Mouse (Mus musculus): ENCODE results near the gene Radil. TPM values are rescaled to one million over a fixed set of nuclear protein-coding genes. Genes with fewer than 3 reads are reported as not detected.
A peak's percentile ranks its signal among the peaks of the same experiment; 100 is the strongest.

Radil gene
- polyA plus RNA-seq, 1 experiment from 2014 or later, result 2.0 TPM

DNA sequence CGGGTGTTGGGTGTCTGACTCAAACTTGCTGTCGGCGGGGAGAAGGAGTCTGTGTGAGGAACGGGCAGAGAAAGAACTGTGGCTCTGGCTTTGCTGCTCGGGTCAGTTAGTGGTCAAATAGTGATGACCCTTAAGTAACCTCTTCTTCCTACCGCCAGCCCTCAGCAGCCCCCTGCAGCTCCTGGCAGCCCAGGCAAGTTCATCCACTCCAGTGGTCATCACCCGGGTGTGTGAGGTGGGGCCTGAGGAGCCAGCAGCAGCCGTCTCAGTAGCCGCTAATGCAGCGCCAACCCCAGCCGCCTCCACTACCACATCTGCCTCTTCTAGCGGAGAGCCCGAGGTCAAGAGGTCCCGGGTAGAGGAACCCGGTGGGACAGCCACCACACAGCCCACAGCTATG is 94.6 kb downstream of the Radil start:
- Histone ChIP-seq H3K4me2 (no peak overlapping the region), H3K9me3 (no peaks in the 10 kb centered on the region), H3K27me3 (replicated peaks) (no peaks in the 10 kb centered on the region), H3K9ac (no peak overlapping the region), H3K4me1 (peaks cover 3% of the 10 kb centered on the region; the same call in 1 of the 2 replicates), H3K4me3 (replicated peaks) (no peak overlapping the region), H3K36me3 (peaks cover 35% of the 10 kb centered on the region), H3K27ac (no peak overlapping the region)
- WGBS, result 62% methylated on average over 15 of the region's 15 CpGs
- no peak for ATAC-seq (ENCODE audit: insufficient read depth, low FRiP score, low read depth)

DNA sequence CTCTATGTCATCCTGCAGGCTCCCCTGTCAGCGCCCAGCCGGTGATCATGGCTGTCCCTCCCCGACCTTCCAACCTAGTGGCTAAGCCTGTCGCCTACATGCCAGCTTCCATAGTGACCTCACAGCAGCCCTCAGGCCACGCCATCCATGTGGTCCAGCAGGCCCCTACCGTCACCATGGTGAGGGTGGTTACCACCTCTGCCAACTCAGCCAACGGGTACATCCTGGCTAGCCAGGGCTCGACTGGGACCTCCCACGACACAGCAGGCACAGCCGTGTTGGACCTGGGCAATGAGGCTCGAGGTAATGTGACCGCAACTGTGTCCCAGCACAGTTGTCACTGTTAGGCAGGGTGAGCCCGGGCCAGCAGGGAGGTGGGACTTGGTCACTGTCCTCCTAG is 97.2 kb downstream of the Radil start:
- 0 out of 2 replicates have a peak, but pooled peaks cover 3% of the 10 kb centered on the region for H3K4me1 ChIP-seq
- no peak overlapping the region for H3K4me3 ChIP-seq (replicated peaks)
- no peaks in the 10 kb centered on the region for H3K27me3 ChIP-seq (replicated peaks)
- H3K9ac ChIP-seq, result no peak overlapping the region
- ATAC-seq (ENCODE audit: insufficient read depth, low FRiP score, low read depth), result no peak
- WGBS, result 94% methylated on average over 13 of the region's 13 CpGs
- no peak overlapping the region for H3K4me2 ChIP-seq
- H3K27ac ChIP-seq, result no peak overlapping the region
- no peaks in the 10 kb centered on the region for H3K9me3 ChIP-seq
- peaks cover 46% of the 10 kb centered on the region for H3K36me3 ChIP-seq

DNA sequence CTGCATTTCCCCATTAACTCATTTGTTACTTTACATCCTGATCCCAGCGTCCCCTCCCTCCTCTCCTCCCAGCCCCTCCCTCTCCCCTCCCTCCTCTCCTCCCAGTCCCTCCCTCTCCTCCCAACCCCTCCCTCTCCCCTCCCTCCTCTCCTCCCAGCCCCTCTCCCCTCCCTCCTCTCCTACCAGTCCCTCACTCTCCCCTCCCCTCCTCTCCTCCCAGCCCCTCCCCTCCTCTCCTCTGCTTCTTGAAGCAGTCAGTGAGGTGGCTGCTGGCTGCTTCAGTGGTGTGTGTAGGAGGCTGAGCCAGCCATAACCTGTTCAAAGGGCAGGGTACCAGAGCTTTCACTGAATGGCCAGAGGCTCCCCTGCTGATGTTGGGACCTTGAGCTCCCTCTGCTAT is 99.1 kb downstream of the Radil start:
- no peaks in the 10 kb centered on the region for H3K9me3 ChIP-seq
- H3K27ac ChIP-seq, result no peak overlapping the region
- no peak overlapping the region for H3K9ac ChIP-seq
- no peak overlapping the region for H3K4me2 ChIP-seq
- H3K4me1 ChIP-seq, result peaks cover 7% of the 10 kb centered on the region
- no peak overlapping the region for H3K4me3 ChIP-seq (replicated peaks)
- 50% methylated on average over 1 of the region's 1 CpGs for WGBS
- no peak for ATAC-seq (ENCODE audit: insufficient read depth, low FRiP score, low read depth)
- H3K36me3 ChIP-seq, result peaks cover 38% of the 10 kb centered on the region
- no peaks in the 10 kb centered on the region for H3K27me3 ChIP-seq (replicated peaks)

DNA sequence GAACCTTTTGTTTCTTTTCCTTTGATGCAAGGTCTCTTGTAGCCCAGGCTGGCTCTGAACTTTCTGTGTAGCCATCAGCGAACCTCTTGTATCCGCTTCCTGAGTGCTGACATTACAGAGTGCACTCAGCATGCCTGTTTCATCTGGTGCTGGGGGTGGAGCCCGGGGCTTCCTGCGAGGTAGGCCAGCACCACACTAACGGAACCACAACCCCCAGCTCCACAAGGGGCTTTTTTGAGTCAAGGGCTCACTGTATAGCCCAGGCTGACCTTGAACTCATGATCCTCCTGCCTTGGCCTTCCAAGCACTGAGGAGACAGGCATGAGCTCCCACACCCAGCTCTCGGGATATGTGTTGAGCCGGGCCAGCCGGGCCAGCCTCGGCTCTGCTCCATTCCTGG is 100.1 kb downstream of the Radil start:
- H3K4me1 ChIP-seq, result peaks cover 7% of the 10 kb centered on the region
- H3K9ac ChIP-seq, result no peak overlapping the region
- no peak overlapping the region for H3K4me2 ChIP-seq
- H3K36me3 ChIP-seq, result peaks cover 33% of the 10 kb centered on the region
- no peaks in the 10 kb centered on the region for H3K27me3 ChIP-seq (replicated peaks)
- H3K9me3 ChIP-seq, result no peaks in the 10 kb centered on the region
- no peak overlapping the region for H3K4me3 ChIP-seq (replicated peaks)
- H3K27ac ChIP-seq, result no peak overlapping the region
- no peak for ATAC-seq (ENCODE audit: insufficient read depth, low FRiP score, low read depth)
- WGBS, result 90% methylated on average over 9 of the region's 9 CpGs

DNA sequence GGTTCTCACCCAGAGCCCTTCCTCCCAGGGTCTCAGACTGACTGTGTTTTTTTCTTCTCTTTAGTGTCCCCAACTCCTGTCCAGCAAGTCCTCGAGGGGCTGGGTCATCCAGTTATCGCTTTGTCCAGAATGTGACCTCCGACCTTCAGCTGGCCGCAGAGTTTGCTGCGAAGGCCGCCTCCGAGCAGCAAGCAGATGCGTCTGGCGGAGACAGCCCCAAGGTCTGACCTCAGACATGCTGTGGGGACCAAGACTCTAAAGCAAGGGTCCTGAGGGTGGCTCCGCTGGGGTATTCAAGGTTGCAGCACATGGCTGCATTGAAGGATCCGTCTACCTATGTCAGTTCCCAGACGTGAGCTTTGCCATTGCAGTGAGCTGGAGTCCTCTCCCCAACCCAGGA is 102.3 kb downstream of the Radil start:
- H3K9me3 ChIP-seq, result no peaks in the 10 kb centered on the region
- no peak for ATAC-seq (ENCODE audit: insufficient read depth, low FRiP score, low read depth)
- no peak overlapping the region for H3K4me2 ChIP-seq
- no peak overlapping the region for H3K27ac ChIP-seq
- H3K4me1 ChIP-seq, result peaks cover 23% of the 10 kb centered on the region
- H3K36me3 ChIP-seq, result peaks cover 24% of the 10 kb centered on the region
- no peak overlapping the region for H3K9ac ChIP-seq
- H3K4me3 ChIP-seq (replicated peaks), result no peak overlapping the region
- no peaks in the 10 kb centered on the region for H3K27me3 ChIP-seq (replicated peaks)
- WGBS, result 61% methylated on average over 12 of the region's 12 CpGs

DNA sequence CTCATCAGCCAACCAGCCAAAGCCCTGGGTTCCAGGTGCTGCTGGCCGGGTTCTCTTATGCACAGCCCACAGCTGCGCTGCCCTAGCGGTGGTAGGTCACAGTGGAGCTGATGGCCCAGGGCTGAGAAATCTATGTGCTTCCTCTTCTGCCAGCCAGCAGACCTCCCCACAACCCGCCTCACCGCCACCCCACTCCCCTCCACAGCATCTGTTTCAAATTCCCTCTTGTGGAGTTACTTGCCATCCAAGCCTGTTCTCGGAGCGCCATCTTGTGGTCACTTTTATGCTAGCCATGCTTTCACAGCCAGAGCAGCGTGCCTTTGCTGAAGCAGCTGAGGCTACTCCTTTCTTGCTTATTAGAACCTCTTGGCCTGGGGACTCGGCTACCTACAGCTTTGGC is 102.8 kb downstream of the Radil start:
- Histone ChIP-seq H3K4me2 (peak overlapping the region; percentile 28; the same call in 1 of the 2 replicates), H3K36me3 (peaks cover 20% of the 10 kb centered on the region), H3K9ac (no peak overlapping the region), H3K27me3 (replicated peaks) (no peaks in the 10 kb centered on the region), H3K4me3 (replicated peaks) (no peak overlapping the region), H3K27ac (no peak overlapping the region), H3K4me1 (peaks cover 28% of the 10 kb centered on the region), H3K9me3 (no peaks in the 10 kb centered on the region)
- ATAC-seq (ENCODE audit: insufficient read depth, low FRiP score, low read depth), result peak; percentile 29; the same call in 1 of the 2 replicates
- 9% methylated on average over 9 of the region's 9 CpGs for WGBS

DNA sequence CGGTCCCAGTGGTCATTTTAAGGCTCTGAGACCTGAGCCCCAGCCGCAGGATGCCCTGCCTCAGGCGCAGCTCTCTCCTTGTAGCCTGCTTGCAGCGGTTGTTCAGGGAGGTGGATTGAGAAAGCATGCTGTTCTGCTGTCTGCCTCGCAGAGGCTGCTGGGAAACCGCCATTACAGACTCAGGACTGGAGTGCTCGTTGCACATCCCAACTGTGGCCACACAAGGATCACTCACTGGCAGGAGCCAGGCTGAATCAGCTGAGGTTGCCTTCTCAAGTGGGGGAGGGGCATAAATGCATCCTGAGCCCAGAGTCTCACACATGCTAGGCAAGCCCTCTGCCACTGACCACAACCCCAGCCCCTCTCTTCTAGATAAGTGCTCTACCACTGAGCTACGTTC is 105.2 kb downstream of the Radil start:
- H3K4me1 ChIP-seq, result peaks cover 45% of the 10 kb centered on the region
- no peak overlapping the region for H3K9ac ChIP-seq
- no peak overlapping the region for H3K4me2 ChIP-seq
- no peak overlapping the region for H3K4me3 ChIP-seq (replicated peaks)
- no peak for ATAC-seq (ENCODE audit: insufficient read depth, low FRiP score, low read depth)
- no peaks in the 10 kb centered on the region for H3K27me3 ChIP-seq (replicated peaks)
- H3K36me3 ChIP-seq, result peaks cover 8% of the 10 kb centered on the region
- H3K27ac ChIP-seq, result peak overlapping the region; percentile 48; the same call in 1 of the 2 replicates
- H3K9me3 ChIP-seq, result no peaks in the 10 kb centered on the region
- WGBS, result 58% methylated on average over 8 of the region's 8 CpGs

DNA sequence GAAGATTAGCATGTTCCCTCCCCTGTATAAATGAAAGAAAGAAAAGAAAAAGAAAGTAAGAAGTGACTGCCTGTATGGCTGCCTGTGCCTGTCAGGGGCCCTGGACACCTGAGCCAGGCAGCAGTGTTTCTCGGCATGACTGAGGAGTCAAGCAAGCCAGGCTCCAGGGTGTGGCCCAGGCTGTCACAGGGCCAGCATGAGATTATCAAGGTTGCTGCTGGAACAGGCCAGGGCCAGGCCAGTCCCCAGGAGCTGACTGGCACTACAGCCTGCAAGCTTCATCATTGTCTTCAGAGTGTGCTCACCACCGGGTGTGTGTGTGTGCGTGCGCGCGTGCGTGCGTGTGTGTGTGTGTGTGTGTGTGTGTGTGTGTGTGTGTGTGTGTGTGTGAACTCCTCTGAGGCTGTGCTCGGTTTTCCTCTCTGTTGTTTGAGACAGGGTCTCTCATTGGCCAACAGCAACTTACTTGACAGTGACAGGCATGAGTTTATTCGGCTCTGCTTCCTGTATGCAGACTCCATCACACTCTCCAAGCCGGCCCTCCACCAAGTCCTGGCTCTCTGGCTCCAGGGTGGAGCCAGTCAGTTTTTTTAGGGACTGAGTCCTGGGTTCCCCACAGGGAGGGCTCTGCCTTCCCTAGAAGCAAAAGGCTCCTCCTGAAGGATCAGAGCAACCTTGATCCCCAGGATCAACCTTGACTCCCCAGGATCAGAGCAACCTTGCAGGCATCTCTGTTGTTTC is 105.9 kb downstream of the Radil start:
- ATAC-seq (ENCODE audit: insufficient read depth, low FRiP score, low read depth), result peak; percentile 32; the same call in 1 of the 2 replicates
- no peaks in the 10 kb centered on the region for H3K27me3 ChIP-seq (replicated peaks)
- peaks cover 5% of the 10 kb centered on the region; the same call in 1 of the 2 replicates for H3K36me3 ChIP-seq
- no peak overlapping the region for H3K4me2 ChIP-seq
- 55% methylated on average over 11 of the region's 11 CpGs for WGBS
- H3K27ac ChIP-seq, result peak overlapping the region; percentile 48
- no peak overlapping the region for H3K4me3 ChIP-seq (replicated peaks)
- no peak overlapping the region for H3K9ac ChIP-seq
- H3K4me1 ChIP-seq, result peaks cover 47% of the 10 kb centered on the region
- H3K9me3 ChIP-seq, result no peaks in the 10 kb centered on the region

DNA sequence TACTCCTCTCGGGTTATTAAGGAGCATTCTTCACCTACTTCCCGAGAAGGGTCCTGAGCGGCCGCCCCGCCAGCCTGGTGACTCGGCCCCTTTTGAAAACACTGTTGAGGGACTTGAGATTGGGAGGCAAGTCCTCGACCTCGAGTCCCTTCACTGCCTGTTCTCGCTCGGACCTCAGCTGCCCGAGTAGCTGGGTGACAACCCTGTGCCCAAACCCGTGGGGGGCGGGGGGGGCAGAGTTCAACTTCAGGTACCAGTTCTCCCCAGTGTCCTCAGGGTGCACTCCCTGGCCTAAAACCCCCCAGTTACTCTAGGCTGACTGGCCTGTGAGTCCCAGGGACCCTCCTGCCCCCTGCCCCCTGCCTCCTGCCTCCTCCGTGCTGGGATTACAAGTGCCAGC is 106.9 kb downstream of the Radil start:
- peak overlapping the region; percentile 48; the same call in 1 of the 2 replicates for H3K27ac ChIP-seq
- H3K9ac ChIP-seq, result no peak overlapping the region
- no peak for ATAC-seq (ENCODE audit: insufficient read depth, low FRiP score, low read depth)
- H3K4me2 ChIP-seq, result no peak overlapping the region
- peaks cover 55% of the 10 kb centered on the region for H3K4me1 ChIP-seq
- WGBS, result 76% methylated on average over 14 of the region's 14 CpGs
- H3K36me3 ChIP-seq, result peaks cover 4% of the 10 kb centered on the region; the same call in 1 of the 2 replicates
- no peaks in the 10 kb centered on the region for H3K27me3 ChIP-seq (replicated peaks)
- no peak overlapping the region for H3K4me3 ChIP-seq (replicated peaks)
- no peaks in the 10 kb centered on the region for H3K9me3 ChIP-seq

DNA sequence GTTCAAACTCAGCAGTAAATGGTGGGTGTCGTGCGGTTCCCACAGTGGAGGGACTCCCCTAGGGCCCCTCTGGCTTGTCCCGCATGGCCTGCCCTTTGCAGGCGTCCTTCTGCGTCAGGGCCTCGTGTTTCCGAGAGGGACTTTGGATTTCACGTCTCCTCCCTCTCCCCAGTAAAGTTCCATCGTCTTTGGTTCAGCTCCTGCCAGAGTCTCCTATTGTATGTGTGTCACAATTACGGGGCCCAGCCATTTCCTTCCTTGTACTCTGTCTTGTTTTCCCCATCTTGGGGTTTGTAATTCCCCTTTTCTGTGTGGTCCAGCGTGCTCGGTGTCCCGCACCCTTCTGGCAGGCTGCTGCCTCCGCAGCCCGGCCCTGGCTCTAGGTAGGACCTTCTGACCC is 107.4 kb downstream of the Radil start:
- Histone ChIP-seq H3K36me3 (0 out of 2 replicates have a peak, but pooled peaks cover 2% of the 10 kb centered on the region), H3K4me2 (no peak overlapping the region), H3K4me1 (peaks cover 59% of the 10 kb centered on the region), H3K9ac (no peak overlapping the region), H3K9me3 (no peaks in the 10 kb centered on the region), H3K4me3 (replicated peaks) (no peak overlapping the region), H3K27me3 (replicated peaks) (no peaks in the 10 kb centered on the region), H3K27ac (peak overlapping the region; percentile 37; the same call in 1 of the 2 replicates)
- WGBS, result 66% methylated on average over 15 of the region's 15 CpGs
- ATAC-seq (ENCODE audit: insufficient read depth, low FRiP score, low read depth), result no peak

DNA sequence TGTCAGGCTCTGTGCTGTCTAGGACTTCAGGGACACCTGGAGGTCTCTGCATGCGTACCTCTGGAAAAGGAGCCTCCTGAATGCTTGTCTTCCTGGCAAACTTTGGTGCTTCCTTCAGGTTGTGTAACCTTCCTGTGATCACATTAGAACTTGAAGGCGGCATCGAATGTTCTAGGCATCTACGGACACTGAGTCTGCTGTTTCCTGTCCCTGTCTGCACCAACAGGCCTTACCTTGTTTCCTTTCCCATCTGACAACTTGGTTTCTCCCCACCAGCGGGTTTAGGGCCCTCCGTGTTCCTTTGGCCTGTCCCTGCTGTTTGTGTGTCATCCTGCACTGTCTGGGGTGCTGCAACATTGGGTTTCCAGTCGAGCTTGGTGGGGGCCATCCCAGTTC is 108.9 kb downstream of the Radil start:
- H3K4me3 ChIP-seq (replicated peaks), result no peak overlapping the region
- WGBS, result 73% methylated on average over 7 of the region's 7 CpGs
- no peak overlapping the region for H3K9ac ChIP-seq
- peak overlapping the region; percentile 96 for H3K27ac ChIP-seq
- H3K36me3 ChIP-seq, result 0 out of 2 replicates have a peak, but pooled peaks cover 2% of the 10 kb centered on the region
- H3K4me1 ChIP-seq, result peaks cover 56% of the 10 kb centered on the region
- H3K9me3 ChIP-seq, result no peaks in the 10 kb centered on the region
- no peaks in the 10 kb centered on the region for H3K27me3 ChIP-seq (replicated peaks)
- 0 out of 2 replicates have a peak overlapping the region, but pooled peaks have one; percentile 63 for H3K4me2 ChIP-seq
- ATAC-seq (ENCODE audit: insufficient read depth, low FRiP score, low read depth), result no peak

DNA sequence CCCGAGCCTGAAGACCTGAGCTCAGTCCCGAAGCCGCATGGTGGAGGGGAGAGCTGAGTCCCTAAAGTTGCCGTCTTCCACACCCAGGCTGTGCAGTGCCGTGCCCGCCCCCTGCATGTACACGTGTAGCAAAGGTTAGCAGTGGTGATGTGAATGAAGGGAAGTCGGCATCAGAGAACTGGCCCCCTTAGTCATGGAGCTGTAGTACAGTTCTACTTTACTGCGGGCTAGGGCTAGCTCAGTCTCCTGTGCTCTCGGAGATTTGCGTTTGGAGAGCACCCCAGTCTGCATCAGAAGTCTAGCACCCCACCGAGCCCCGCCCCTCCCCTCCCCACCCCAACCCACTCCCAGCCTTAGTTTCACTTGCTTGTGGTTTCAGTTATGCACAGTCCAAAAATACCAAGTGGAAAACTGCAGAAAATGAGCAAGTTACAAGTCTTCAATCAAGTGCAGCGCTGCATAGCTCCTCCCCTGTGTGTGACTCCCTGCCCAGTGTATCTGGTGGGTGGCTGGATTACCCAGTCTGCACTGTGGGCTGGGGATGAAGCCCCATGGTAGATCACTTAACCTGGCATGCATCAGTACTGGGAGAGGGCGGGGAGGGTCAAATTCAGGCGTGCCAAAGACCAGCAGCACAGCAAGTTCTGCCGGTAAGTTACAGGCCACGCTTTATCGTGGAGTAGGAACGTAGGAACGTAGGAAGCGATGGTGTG is 109.4 kb downstream of the Radil start:
- peak overlapping the region; percentile 96 for H3K27ac ChIP-seq
- H3K4me2 ChIP-seq, result peak overlapping the region; percentile 63
- H3K9ac ChIP-seq, result no peak overlapping the region
- H3K36me3 ChIP-seq, result peaks cover 5% of the 10 kb centered on the region; the same call in 1 of the 2 replicates
- no peak for ATAC-seq (ENCODE audit: insufficient read depth, low FRiP score, low read depth)
- H3K9me3 ChIP-seq, result no peaks in the 10 kb centered on the region
- H3K27me3 ChIP-seq (replicated peaks), result no peaks in the 10 kb centered on the region
- 48% methylated on average over 22 of the region's 22 CpGs for WGBS
- peaks cover 56% of the 10 kb centered on the region for H3K4me1 ChIP-seq
- H3K4me3 ChIP-seq (replicated peaks), result peak overlapping the region; percentile 32

All from stomach, embryonic 15.5 days (tissue).